Mouse (Mus musculus): ENCODE measurements around the gene Raet1e. TPM values are rescaled to one million over a fixed set of nuclear protein-coding genes. Genes with fewer than 3 reads are reported as not detected.

The Raet1e gene
- polyA plus RNA-seq, 1 experiment from 2014 or later: 2.3 TPM

DNA sequence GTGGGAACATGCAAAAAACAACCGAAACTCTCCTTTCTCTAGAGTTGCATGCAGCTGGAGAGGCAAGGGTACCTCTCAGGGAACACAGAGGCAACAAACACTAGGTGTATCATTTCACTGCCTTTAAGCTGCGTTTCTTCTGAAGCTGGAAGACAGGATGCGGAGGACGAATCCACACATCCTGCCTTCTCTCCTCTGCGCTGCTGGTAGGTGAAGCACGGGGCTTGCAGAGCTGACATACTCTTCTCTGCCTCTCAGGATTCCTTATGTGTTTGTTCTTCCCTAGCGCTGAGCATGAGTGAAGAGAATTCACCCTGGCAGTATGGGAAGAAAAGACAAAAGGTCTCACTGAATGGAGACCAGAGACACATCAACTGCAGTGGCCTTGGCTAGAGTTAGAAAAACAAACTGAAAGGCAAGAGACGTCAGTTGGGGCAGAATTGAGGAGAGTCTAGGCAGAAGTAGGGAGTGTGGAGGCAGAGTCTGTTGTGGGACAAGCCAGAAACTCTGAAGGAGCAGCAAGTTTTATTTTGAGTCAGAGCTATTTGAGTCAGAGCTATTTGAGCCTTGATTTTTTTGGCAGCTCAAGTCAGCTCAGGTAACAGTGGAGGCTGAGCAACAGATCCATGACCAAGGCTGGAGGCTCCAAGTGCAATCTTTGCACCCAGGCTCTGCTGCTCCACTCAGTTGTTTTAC is 139.5 kb downstream of the Raet1e start:
- Histone ChIP-seq H3K9ac (ENCODE audit: low read length) (no peak overlapping the region), H3K9me3 (replicated peaks; ENCODE audit: control insufficient read depth, low read length) (no peaks in the 10 kb centered on the region), H3K27ac (ENCODE audit: low read length) (no peak overlapping the region), H3K4me1 (ENCODE audit: control insufficient read depth, insufficient read depth, low read length) (no peaks in the 10 kb centered on the region), H3K4me2 (ENCODE audit: low read depth, low read length) (no peak overlapping the region), H3K4me3 (ENCODE audit: low read length) (no peak overlapping the region), H3K36me3 (ENCODE audit: control insufficient read depth, insufficient read depth) (no peaks in the 10 kb centered on the region), H3K27me3 (ENCODE audit: control insufficient read depth, insufficient read depth, low read length) (no peaks in the 10 kb centered on the region)
- 48% methylated on average over 8 of the region's 8 CpGs for WGBS
- no peak for ATAC-seq (replicated peaks; ENCODE audit: extremely low read depth, insufficient read depth, low FRiP score)

DNA sequence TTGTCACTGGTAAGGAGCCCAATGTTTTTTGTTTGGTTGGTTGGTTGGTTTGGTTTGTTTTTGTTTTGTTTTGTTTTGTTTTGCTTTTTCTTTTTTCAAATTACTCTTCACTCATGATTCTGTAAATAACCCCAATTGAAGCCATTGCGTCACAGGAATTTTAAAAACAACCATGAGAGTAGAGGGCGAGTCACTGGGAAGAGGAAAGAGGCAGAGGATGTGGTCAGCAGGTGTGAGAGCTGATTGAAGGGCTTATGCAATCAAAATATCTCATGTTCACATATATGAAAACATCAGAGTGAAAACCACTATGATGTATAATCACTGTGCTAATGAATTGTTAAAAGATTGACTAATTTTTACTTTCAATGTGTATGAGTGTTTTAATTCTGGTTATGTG is 141.0 kb downstream of the Raet1e start:
- Histone ChIP-seq H3K9ac (ENCODE audit: low read length) (no peak overlapping the region), H3K4me2 (ENCODE audit: low read depth, low read length) (no peak overlapping the region), H3K4me3 (ENCODE audit: low read length) (no peak overlapping the region), H3K27ac (ENCODE audit: low read length) (no peak overlapping the region), H3K27me3 (ENCODE audit: control insufficient read depth, insufficient read depth, low read length) (no peaks in the 10 kb centered on the region), H3K4me1 (ENCODE audit: control insufficient read depth, insufficient read depth, low read length) (no peaks in the 10 kb centered on the region), H3K9me3 (replicated peaks; ENCODE audit: control insufficient read depth, low read length) (no peaks in the 10 kb centered on the region), H3K36me3 (ENCODE audit: control insufficient read depth, insufficient read depth) (no peaks in the 10 kb centered on the region)
- WGBS: 67% methylated on average over 2 of the region's 2 CpGs
- ATAC-seq (replicated peaks; ENCODE audit: extremely low read depth, insufficient read depth, low FRiP score): no peak

DNA sequence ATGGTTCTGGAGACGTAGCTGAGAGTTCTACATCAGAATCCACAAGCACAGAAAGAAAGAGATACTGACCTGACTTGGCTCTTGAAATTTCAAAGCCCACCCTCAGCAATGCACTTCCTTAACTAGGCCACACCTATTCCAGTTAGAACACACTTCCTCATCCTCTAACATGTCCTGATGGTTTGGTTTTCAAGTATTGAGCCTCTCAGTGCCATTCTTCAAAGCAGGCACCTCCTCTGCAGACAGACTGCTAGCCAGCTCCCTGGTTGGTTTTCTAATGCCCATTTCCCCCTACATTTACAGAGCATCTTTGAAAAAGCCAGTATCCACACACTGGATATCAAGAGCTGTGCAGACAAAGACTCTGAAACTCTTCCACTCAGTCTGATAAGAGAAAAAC is 143.3 kb downstream of the Raet1e start:
- Histone ChIP-seq H3K36me3 (ENCODE audit: control insufficient read depth, insufficient read depth) (no peaks in the 10 kb centered on the region), H3K9ac (ENCODE audit: low read length) (no peak overlapping the region), H3K4me3 (ENCODE audit: low read length) (no peak overlapping the region), H3K27ac (ENCODE audit: low read length) (no peak overlapping the region), H3K4me1 (ENCODE audit: control insufficient read depth, insufficient read depth, low read length) (no peaks in the 10 kb centered on the region), H3K27me3 (ENCODE audit: control insufficient read depth, insufficient read depth, low read length) (no peaks in the 10 kb centered on the region), H3K4me2 (ENCODE audit: low read depth, low read length) (no peak overlapping the region), H3K9me3 (replicated peaks; ENCODE audit: control insufficient read depth, low read length) (no peaks in the 10 kb centered on the region)
- 59% methylated on average over 1 of the region's 1 CpGs for WGBS
- no peak for ATAC-seq (replicated peaks; ENCODE audit: extremely low read depth, insufficient read depth, low FRiP score)

- no peak overlapping the region for H3K27ac ChIP-seq (ENCODE audit: low read length)
- no peak overlapping the region for H3K9ac ChIP-seq (ENCODE audit: low read length)
- no peaks in the 10 kb centered on the region for H3K36me3 ChIP-seq (ENCODE audit: control insufficient read depth, insufficient read depth)
- WGBS: 64% methylated on average over 5 of the region's 5 CpGs
- no peak for ATAC-seq (replicated peaks; ENCODE audit: extremely low read depth, insufficient read depth, low FRiP score)
- H3K4me1 ChIP-seq (ENCODE audit: control insufficient read depth, insufficient read depth, low read length): no peaks in the 10 kb centered on the region
- no peaks in the 10 kb centered on the region for H3K27me3 ChIP-seq (ENCODE audit: control insufficient read depth, insufficient read depth, low read length)
- H3K4me3 ChIP-seq (ENCODE audit: low read length): no peak overlapping the region
- H3K9me3 ChIP-seq (replicated peaks; ENCODE audit: control insufficient read depth, low read length): no peaks in the 10 kb centered on the region
- no peak overlapping the region for H3K4me2 ChIP-seq (ENCODE audit: low read depth, low read length)
Observed at GRCm38 (mm10) chr10:22302344-22303057, 144.1 kb downstream of the Raet1e start.

DNA sequence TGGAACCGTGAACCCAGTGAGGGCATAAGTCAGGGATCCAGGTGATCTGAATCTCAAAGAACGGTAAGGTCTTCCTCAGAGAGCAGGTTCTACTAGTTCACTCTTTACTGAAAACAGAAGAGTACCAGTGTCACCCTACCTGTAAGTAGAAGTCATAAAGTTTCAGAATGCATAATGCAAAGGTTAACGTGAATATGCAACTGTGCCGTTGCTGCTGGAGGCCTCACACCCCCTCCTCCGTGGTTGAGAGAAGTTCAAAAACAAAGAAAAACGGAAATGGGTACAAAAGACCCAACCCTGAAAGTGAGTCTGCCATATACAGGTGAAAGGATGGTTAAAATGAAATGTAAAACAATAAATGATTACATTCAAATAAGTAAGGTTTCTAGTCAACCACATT is 145.4 kb downstream of the Raet1e start:
- Histone ChIP-seq H3K27me3 (ENCODE audit: control insufficient read depth, insufficient read depth, low read length) (no peaks in the 10 kb centered on the region), H3K27ac (ENCODE audit: low read length) (no peak overlapping the region), H3K4me3 (ENCODE audit: low read length) (no peak overlapping the region), H3K9ac (ENCODE audit: low read length) (no peak overlapping the region), H3K4me1 (ENCODE audit: control insufficient read depth, insufficient read depth, low read length) (no peaks in the 10 kb centered on the region), H3K9me3 (replicated peaks; ENCODE audit: control insufficient read depth, low read length) (no peaks in the 10 kb centered on the region), H3K36me3 (ENCODE audit: control insufficient read depth, insufficient read depth) (no peaks in the 10 kb centered on the region), H3K4me2 (ENCODE audit: low read depth, low read length) (no peak overlapping the region)
- ATAC-seq (replicated peaks; ENCODE audit: extremely low read depth, insufficient read depth, low FRiP score): no peak
- WGBS: 78% methylated on average over 6 of the region's 6 CpGs

- Histone ChIP-seq H3K9me3 (replicated peaks; ENCODE audit: control insufficient read depth, low read length) (no peaks in the 10 kb centered on the region), H3K27ac (ENCODE audit: low read length) (no peak overlapping the region), H3K27me3 (ENCODE audit: control insufficient read depth, insufficient read depth, low read length) (no peaks in the 10 kb centered on the region), H3K9ac (ENCODE audit: low read length) (no peak overlapping the region), H3K4me3 (ENCODE audit: low read length) (no peak overlapping the region), H3K4me1 (ENCODE audit: control insufficient read depth, insufficient read depth, low read length) (no peaks in the 10 kb centered on the region), H3K36me3 (ENCODE audit: control insufficient read depth, insufficient read depth) (no peaks in the 10 kb centered on the region), H3K4me2 (ENCODE audit: low read depth, low read length) (no peak overlapping the region)
- ATAC-seq (replicated peaks; ENCODE audit: extremely low read depth, insufficient read depth, low FRiP score): no peak
- WGBS: 72% methylated on average over 4 of the region's 4 CpGs
Observed at GRCm38 (mm10) chr10:22305801-22306200, 147.4 kb downstream of the Raet1e start.

DNA sequence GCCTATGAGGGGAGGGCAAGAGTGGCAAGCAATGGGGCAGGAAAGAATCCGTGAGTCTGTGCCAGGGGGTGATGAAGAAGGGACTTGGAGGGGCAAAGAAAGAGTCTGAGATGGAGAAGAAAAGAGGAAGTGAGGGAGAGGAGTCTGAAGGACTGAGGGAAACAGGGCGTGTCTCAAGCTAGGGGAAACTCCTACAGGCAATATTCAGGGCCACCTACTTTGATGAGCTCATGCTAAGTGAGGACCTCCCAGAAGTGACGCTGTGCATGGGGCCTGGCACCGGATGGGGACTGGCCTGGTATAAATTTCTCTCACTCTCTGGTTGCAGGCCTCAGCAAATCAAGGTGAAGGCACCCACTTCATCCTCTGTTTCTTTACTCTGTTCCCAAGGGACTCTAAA is 148.1 kb downstream of the Raet1e start:
- Histone ChIP-seq H3K36me3 (ENCODE audit: control insufficient read depth, insufficient read depth) (no peaks in the 10 kb centered on the region), H3K9ac (ENCODE audit: low read length) (no peak overlapping the region), H3K9me3 (replicated peaks; ENCODE audit: control insufficient read depth, low read length) (no peaks in the 10 kb centered on the region), H3K27me3 (ENCODE audit: control insufficient read depth, insufficient read depth, low read length) (no peaks in the 10 kb centered on the region), H3K4me3 (ENCODE audit: low read length) (no peak overlapping the region), H3K4me2 (ENCODE audit: low read depth, low read length) (no peak overlapping the region), H3K4me1 (ENCODE audit: control insufficient read depth, insufficient read depth, low read length) (no peaks in the 10 kb centered on the region), H3K27ac (ENCODE audit: low read length) (no peak overlapping the region)
- ATAC-seq (replicated peaks; ENCODE audit: extremely low read depth, insufficient read depth, low FRiP score): peak; percentile 45; the same call in 1 of the 2 replicates
- 46% methylated on average over 4 of the region's 4 CpGs for WGBS

DNA sequence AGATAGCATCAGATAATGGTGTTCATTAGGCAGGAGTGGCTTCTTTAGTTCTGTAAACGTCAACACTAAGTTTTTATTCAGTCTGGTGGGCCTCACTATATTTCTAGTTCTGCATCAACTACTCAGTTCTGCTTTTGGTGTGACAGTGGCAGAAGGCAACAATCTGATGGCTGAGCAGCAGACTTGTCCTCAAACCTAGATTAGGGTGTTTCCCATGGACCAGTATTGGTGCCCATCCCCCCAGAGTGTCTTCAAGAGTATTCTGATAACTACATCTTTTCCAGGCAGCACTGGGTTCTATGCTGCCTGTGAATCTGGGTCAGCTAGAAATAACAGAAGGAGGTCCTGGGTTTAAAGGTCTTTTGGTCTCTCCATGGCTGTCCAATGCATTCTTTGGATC is 149.9 kb downstream of the Raet1e start:
- Histone ChIP-seq H3K4me1 (ENCODE audit: control insufficient read depth, insufficient read depth, low read length) (no peaks in the 10 kb centered on the region), H3K27ac (ENCODE audit: low read length) (no peak overlapping the region), H3K4me2 (ENCODE audit: low read depth, low read length) (no peak overlapping the region), H3K9me3 (replicated peaks; ENCODE audit: control insufficient read depth, low read length) (no peaks in the 10 kb centered on the region), H3K36me3 (ENCODE audit: control insufficient read depth, insufficient read depth) (no peaks in the 10 kb centered on the region), H3K4me3 (ENCODE audit: low read length) (no peak overlapping the region), H3K9ac (ENCODE audit: low read length) (no peak overlapping the region), H3K27me3 (ENCODE audit: control insufficient read depth, insufficient read depth, low read length) (no peaks in the 10 kb centered on the region)
- 62% methylated on average over 1 of the region's 1 CpGs for WGBS
- no peak for ATAC-seq (replicated peaks; ENCODE audit: extremely low read depth, insufficient read depth, low FRiP score)

DNA sequence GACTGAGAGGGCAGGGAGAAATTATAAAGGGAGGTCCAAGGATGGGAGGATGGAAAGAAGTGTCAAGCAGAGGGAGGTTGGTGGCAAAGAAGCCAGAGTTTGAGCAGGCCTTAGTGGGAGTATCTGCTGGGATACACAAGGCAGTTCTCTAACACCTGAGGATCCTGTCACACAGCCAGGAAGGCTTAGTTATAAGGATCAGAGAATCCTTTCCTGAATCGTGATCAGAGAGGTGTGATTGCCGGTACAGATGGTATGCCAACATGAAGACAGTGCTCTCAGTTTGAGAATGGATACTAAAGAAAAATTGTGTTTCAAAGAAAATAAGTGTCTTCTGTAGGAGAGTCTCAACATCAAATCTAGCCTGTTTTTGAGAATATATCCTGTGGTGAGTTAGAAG is 164.5 kb downstream of the Raet1e start:
- no peaks in the 10 kb centered on the region for H3K36me3 ChIP-seq (ENCODE audit: control insufficient read depth, insufficient read depth)
- no peak overlapping the region for H3K27ac ChIP-seq (ENCODE audit: low read length)
- whole genome bisulfite sequencing: 80% methylated on average over 2 of the region's 2 CpGs
- H3K4me1 ChIP-seq (ENCODE audit: control insufficient read depth, insufficient read depth, low read length): no peaks in the 10 kb centered on the region
- no peak for ATAC-seq (replicated peaks; ENCODE audit: extremely low read depth, insufficient read depth, low FRiP score)
- H3K4me2 ChIP-seq (ENCODE audit: low read depth, low read length): no peak overlapping the region
- no peak overlapping the region for H3K4me3 ChIP-seq (ENCODE audit: low read length)
- no peaks in the 10 kb centered on the region for H3K9me3 ChIP-seq (replicated peaks; ENCODE audit: control insufficient read depth, low read length)
- H3K9ac ChIP-seq (ENCODE audit: low read length): no peak overlapping the region
- no peaks in the 10 kb centered on the region for H3K27me3 ChIP-seq (ENCODE audit: control insufficient read depth, insufficient read depth, low read length)
